Mouse (Mus musculus): ENCODE measurements around the gene Tceal5. TPM values are rescaled to one million over a fixed set of nuclear protein-coding genes. Genes with fewer than 3 reads are reported as not detected.

Tceal5 gene
- polyA plus RNA-seq, 1 experiment from 2014 or later: 2.6 TPM

DNA sequence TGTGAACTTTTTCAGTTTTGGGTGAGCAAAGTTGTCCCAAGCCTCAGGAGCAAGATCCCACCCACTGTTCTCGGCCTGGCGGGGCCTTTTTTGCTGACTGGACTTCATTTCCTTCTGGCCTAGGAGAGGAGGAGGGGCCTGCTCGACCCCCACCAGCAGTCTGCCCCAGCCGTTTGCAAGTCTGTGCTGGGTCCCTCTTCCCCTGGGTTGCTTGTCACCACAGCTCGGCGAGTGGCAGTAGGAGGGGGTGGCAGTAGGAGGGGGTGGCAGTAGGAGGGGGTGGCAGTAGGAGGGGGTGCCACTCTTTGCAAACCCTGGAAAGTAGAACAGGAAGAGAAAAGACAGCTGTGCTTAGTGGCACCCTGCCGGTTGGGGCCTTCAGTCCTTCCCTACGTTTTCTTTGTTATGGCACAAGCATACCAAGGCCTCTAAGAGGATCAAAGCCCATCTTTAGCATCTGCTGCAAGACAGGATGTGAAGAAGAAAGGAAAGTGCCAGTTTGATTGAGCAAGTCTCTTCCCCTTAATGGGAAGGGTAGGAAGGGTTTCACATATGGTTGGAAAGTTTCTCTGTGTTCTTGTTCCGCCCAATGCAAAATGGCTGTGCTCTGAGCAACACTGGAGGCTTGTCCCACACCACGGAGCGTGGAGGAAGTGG, 22.7 kb downstream of the Tceal5 start:
- Histone ChIP-seq H3K36me3 (ENCODE audit: control insufficient read depth, insufficient read depth, low read length) (no peaks in the 10 kb centered on the region), H3K27me3 (ENCODE audit: control insufficient read depth, insufficient read depth, low read length) (no peaks in the 10 kb centered on the region), H3K9me3 (ENCODE audit: control insufficient read depth, low read length) (no peaks in the 10 kb centered on the region), H3K4me3 (ENCODE audit: low read depth, low read length) (no peak overlapping the region), H3K4me1 (ENCODE audit: control insufficient read depth, insufficient read depth, low read length) (no peaks in the 10 kb centered on the region), H3K4me2 (no peak overlapping the region), H3K9ac (ENCODE audit: low read length) (no peak overlapping the region), H3K27ac (ENCODE audit: low read depth, low read length) (no peak overlapping the region)
- WGBS: 25% methylated on average over 11 of the region's 11 CpGs
- DNase-seq (ENCODE audit: low spot score, missing footprints) (peak; percentile 88), ATAC-seq (ENCODE audit: low FRiP score) (peak; percentile 74)

DNA sequence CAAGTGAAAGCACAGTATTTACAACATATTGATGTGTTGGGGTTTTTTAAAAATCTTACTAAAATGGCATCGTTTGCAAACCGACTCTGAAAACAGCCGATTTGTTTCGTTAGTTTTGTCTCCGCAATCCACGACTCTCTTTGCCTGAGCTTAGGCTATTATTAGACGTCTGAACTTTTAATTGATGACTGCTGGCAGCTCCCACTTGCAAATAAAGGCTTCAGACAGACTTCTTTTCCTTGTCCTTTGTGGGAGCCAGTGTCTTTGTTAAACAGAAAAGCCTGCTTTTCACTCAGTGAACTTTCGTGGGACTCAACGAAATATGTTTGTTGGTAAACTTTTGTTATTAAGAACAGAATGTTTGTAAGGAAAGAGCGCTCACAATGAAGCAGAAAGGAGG, 30.9 kb downstream of the Tceal5 start:
- peak overlapping the region; percentile 32 for H3K4me2 ChIP-seq
- 30% methylated on average over 10 of the region's 10 CpGs for WGBS
- H3K27me3 ChIP-seq (ENCODE audit: control insufficient read depth, insufficient read depth, low read length): no peaks in the 10 kb centered on the region

GRCm38 (mm10) chrX:136172118-136172551, 31.5 kb downstream of the Tceal5 start, which contains the start of gene Tceal8:
Gene Tceal8, minus strand, starts transcription at chrX:136172342.
- ATAC-seq (ENCODE audit: low FRiP score) (peak; percentile 97), DNase-seq (ENCODE audit: low spot score, missing footprints) (peak; percentile 94)
- Histone ChIP-seq H3K9ac (ENCODE audit: low read length) (peak within 1 kb of the TSS; percentile 60), H3K4me1 (ENCODE audit: control insufficient read depth, insufficient read depth, low read length) (no peaks in the 10 kb centered on the region; the same call in 1 of the 2 replicates), H3K4me2 (peak within 1 kb of the TSS; percentile 45), H3K27ac (ENCODE audit: low read depth, low read length) (peak within 1 kb of the TSS; percentile 45), H3K36me3 (ENCODE audit: control insufficient read depth, insufficient read depth, low read length) (no peaks in the 10 kb centered on the region), H3K27me3 (ENCODE audit: control insufficient read depth, insufficient read depth, low read length) (no peaks in the 10 kb centered on the region), H3K4me3 (ENCODE audit: low read depth, low read length) (peak within 1 kb of the TSS; percentile 49), H3K9me3 (ENCODE audit: control insufficient read depth, low read length) (no peaks in the 10 kb centered on the region)
- WGBS: 16% methylated on average over 10 of the region's 10 CpGs

More for the DNA sequence above, 30.9 kb downstream of the Tceal5 start:
- Histone ChIP-seq H3K9me3 (ENCODE audit: control insufficient read depth, low read length) (no peaks in the 10 kb centered on the region), H3K4me1 (ENCODE audit: control insufficient read depth, insufficient read depth, low read length) (no peaks in the 10 kb centered on the region; the same call in 1 of the 2 replicates), H3K36me3 (ENCODE audit: control insufficient read depth, insufficient read depth, low read length) (no peaks in the 10 kb centered on the region), H3K9ac (ENCODE audit: low read length) (peak overlapping the region; percentile 48; the same call in 1 of the 2 replicates), H3K4me3 (ENCODE audit: low read depth, low read length) (peak overlapping the region; percentile 49), H3K27ac (ENCODE audit: low read depth, low read length) (peak overlapping the region; percentile 28; the same call in 1 of the 2 replicates)
- DNase-seq (ENCODE audit: low spot score, missing footprints) (peak; percentile 85), ATAC-seq (ENCODE audit: low FRiP score) (no peak)

- Histone ChIP-seq H3K4me3 (ENCODE audit: low read depth, low read length) (peak overlapping the region; percentile 49), H3K36me3 (ENCODE audit: control insufficient read depth, insufficient read depth, low read length) (no peaks in the 10 kb centered on the region), H3K27me3 (ENCODE audit: control insufficient read depth, insufficient read depth, low read length) (no peaks in the 10 kb centered on the region), H3K9me3 (ENCODE audit: control insufficient read depth, low read length) (no peaks in the 10 kb centered on the region), H3K27ac (ENCODE audit: low read depth, low read length) (peak overlapping the region; percentile 45), H3K4me1 (ENCODE audit: control insufficient read depth, insufficient read depth, low read length) (no peaks in the 10 kb centered on the region; the same call in 1 of the 2 replicates), H3K9ac (ENCODE audit: low read length) (peak overlapping the region; percentile 60), H3K4me2 (peak overlapping the region; percentile 45)
- DNase-seq (ENCODE audit: low spot score, missing footprints): peak; percentile 95
- WGBS: 16% methylated on average over 24 of the region's 24 CpGs
- peak; percentile 70 for ATAC-seq (ENCODE audit: low FRiP score)
Observed at GRCm38 (mm10) chrX:136171189-136172117, 32.2 kb downstream of the Tceal5 start.

DNA sequence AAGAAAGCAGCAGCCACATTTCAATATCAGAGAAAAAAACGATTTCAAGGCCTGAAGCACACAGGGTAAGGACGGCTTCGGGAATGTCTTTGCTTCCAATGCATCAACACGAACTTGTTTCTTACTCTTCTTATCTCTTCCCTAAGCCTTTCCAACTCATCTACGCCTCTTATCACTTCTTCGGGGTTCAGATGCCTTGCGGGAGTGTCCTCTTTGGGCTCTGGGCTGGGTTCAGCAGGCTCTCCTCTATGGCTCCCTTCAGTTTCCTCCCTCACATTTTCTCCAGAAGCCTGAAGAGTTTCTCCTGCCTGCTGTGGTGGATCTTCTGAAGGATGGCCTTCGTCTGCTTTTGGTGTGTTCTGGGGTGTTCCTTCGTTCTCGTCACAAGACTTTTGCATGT, 33.1 kb downstream of the Tceal5 start:
- Histone ChIP-seq H3K4me3 (ENCODE audit: low read depth, low read length) (peak overlapping the region; percentile 49), H3K4me2 (peak overlapping the region; percentile 45), H3K27ac (ENCODE audit: low read depth, low read length) (no peak overlapping the region), H3K36me3 (ENCODE audit: control insufficient read depth, insufficient read depth, low read length) (no peaks in the 10 kb centered on the region), H3K27me3 (ENCODE audit: control insufficient read depth, insufficient read depth, low read length) (no peaks in the 10 kb centered on the region), H3K9me3 (ENCODE audit: control insufficient read depth, low read length) (no peaks in the 10 kb centered on the region), H3K4me1 (ENCODE audit: control insufficient read depth, insufficient read depth, low read length) (no peaks in the 10 kb centered on the region; the same call in 1 of the 2 replicates), H3K9ac (ENCODE audit: low read length) (peak overlapping the region; percentile 20; the same call in 1 of the 2 replicates)
- DNase-seq (ENCODE audit: low spot score, missing footprints): no peak
- ATAC-seq (ENCODE audit: low FRiP score): no peak
- 65% methylated on average over 10 of the region's 10 CpGs for WGBS

Small RNA genes lying within 50 kb of the gene (microRNA-seq; reads per million reads assigned to microRNA genes)
- gene Mir6383: not detected

Other genes starting within 250 kb of the Tceal5 start
- gene Arxes2, start 210.1 kb downstream of the Tceal5 start, polyA plus RNA-seq (2014; fragmentation: Nextera tagmentation; extraction: Ambion mirVana): 152 and 164 TPM in 2 replicates
- gene Arxes1, start 170.5 kb downstream of the Tceal5 start, polyA plus RNA-seq (2014; fragmentation: Nextera tagmentation; extraction: Ambion mirVana): 50.2 and 51.4 TPM in 2 replicates
- gene Bex2, start 135.6 kb downstream of the Tceal5 start, polyA plus RNA-seq (2014; fragmentation: Nextera tagmentation; extraction: Ambion mirVana): 318 and 322 TPM in 2 replicates
- not detected in 2 replicates for gene Nxf3, start 118.6 kb downstream of the Tceal5 start, polyA plus RNA-seq (2014; fragmentation: Nextera tagmentation; extraction: Ambion mirVana)
- 97.9 and 102 TPM in 2 replicates for gene Bex4, start 64.9 kb downstream of the Tceal5 start, polyA plus RNA-seq (2014; fragmentation: Nextera tagmentation; extraction: Ambion mirVana)
- 214 and 243 TPM in 2 replicates for gene Tceal8, start 31.5 kb downstream of the Tceal5 start, polyA plus RNA-seq (2014; fragmentation: Nextera tagmentation; extraction: Ambion mirVana)
- gene Tceal7, start 10.9 kb upstream of the Tceal5 start, polyA plus RNA-seq (2014; fragmentation: Nextera tagmentation; extraction: Ambion mirVana): 0.81 and 1.0 TPM in 2 replicates
- gene Bex1, start 11.6 kb upstream of the Tceal5 start, polyA plus RNA-seq (2014; fragmentation: Nextera tagmentation; extraction: Ambion mirVana): 109 and 129 TPM in 2 replicates
- gene Tceal9, start 41.2 kb upstream of the Tceal5 start, polyA plus RNA-seq (2014; fragmentation: Nextera tagmentation; extraction: Ambion mirVana): 418 and 447 TPM in 2 replicates
- 666 and 674 TPM in 2 replicates for gene Bex3, start 66.4 kb upstream of the Tceal5 start, polyA plus RNA-seq (2014; fragmentation: Nextera tagmentation; extraction: Ambion mirVana)

Data from midbrain, embryonic 11.5 days (tissue).